Mouse (Mus musculus): Measurements from ENCODE around the gene Strn4.

The Strn4 gene

GRCm38 (mm10) chr7:16810920-16811648, 4.6 kb upstream of the Strn4 start:
- DNase-seq (ENCODE audit: low spot score) = no peak

GRCm38 (mm10) chr7:16811649-16812070, 4.0 kb upstream of the Strn4 start:
- DNase-seq (ENCODE audit: low spot score) = no peak

GRCm38 (mm10) chr7:16812505-16812904, 3.2 kb upstream of the Strn4 start:
- DNase-seq (ENCODE audit: low spot score) = no peak

- DNase-seq (ENCODE audit: low spot score) = peak; percentile 71
Measured at GRCm38 (mm10) chr7:16816078-16816474, 387 bp downstream of the Strn4 start.

- DNase-seq (ENCODE audit: low spot score) = peak; percentile 58
Measured at GRCm38 (mm10) chr7:16816475-16817122, 910 bp downstream of the Strn4 start, which contains the start of gene Fkrp. Gene Fkrp, minus strand, starts transcription at chr7:16816732.

- no peak for DNase-seq (ENCODE audit: low spot score)
Measured at GRCm38 (mm10) chr7:16817693-16818092, 2.0 kb downstream of the Strn4 start.

- DNase-seq (ENCODE audit: low spot score) = no peak
Measured at GRCm38 (mm10) chr7:16819794-16820193, 4.1 kb downstream of the Strn4 start.

- no peak for DNase-seq (ENCODE audit: low spot score)
Measured at GRCm38 (mm10) chr7:16820271-16820763, 4.6 kb downstream of the Strn4 start.

GRCm38 (mm10) chr7:16821091-16821490, 5.4 kb downstream of the Strn4 start:
- DNase-seq (ENCODE audit: low spot score) = no peak

- no peak for DNase-seq (ENCODE audit: low spot score)
Measured at GRCm38 (mm10) chr7:16821669-16822101, 6.0 kb downstream of the Strn4 start.

GRCm38 (mm10) chr7:16823734-16824133, 8.0 kb downstream of the Strn4 start:
- DNase-seq (ENCODE audit: low spot score) = no peak

- no peak for DNase-seq (ENCODE audit: low spot score)
Measured at GRCm38 (mm10) chr7:16825785-16826184, 10.1 kb downstream of the Strn4 start.

- no peak for DNase-seq (ENCODE audit: low spot score)
Measured at GRCm38 (mm10) chr7:16826571-16826970, 10.9 kb downstream of the Strn4 start.

GRCm38 (mm10) chr7:16827274-16827673, 11.6 kb downstream of the Strn4 start:
- DNase-seq (ENCODE audit: low spot score) = no peak

GRCm38 (mm10) chr7:16830449-16830848, 14.8 kb downstream of the Strn4 start:
- no peak for DNase-seq (ENCODE audit: low spot score)

GRCm38 (mm10) chr7:16837916-16838803, 22.5 kb downstream of the Strn4 start:
- no peak for DNase-seq (ENCODE audit: low spot score)

- DNase-seq (ENCODE audit: low spot score) = no peak
Measured at GRCm38 (mm10) chr7:16838804-16839426, 23.2 kb downstream of the Strn4 start.

GRCm38 (mm10) chr7:16839427-16840108, 23.9 kb downstream of the Strn4 start:
- DNase-seq (ENCODE audit: low spot score) = no peak

GRCm38 (mm10) chr7:16840109-16840491, 24.4 kb downstream of the Strn4 start:
- no peak for DNase-seq (ENCODE audit: low spot score)

GRCm38 (mm10) chr7:16841078-16841477, 25.4 kb downstream of the Strn4 start:
- DNase-seq (ENCODE audit: low spot score) = no peak

Data from urinary bladder, postnatal 25 days (tissue).